Mouse (Mus musculus) hindbrain, embryonic 10.5 days (tissue): ENCODE data around the gene Zfp729a. TPM values are rescaled to one million over a fixed set of nuclear protein-coding genes. Genes with fewer than 3 reads are reported as not detected.
"Not testable (repeated sequence)": the region's sequence is repeated elsewhere in the genome, so short reads cannot be mapped to it uniquely, and the experiment has no call there.

Source experiments
- DNase-seq: peaks from one replicate; pipeline ENCODE4 v3.0.0-alpha.2; 2017; ENCODE audit warnings: low spot score
- H3K27ac ChIP-seq: fragments of 300-500 bp; sonication (generic); 2 replicates; pipeline ENCODE4 v1.5.1; 2016; ENCODE audit warnings: mild to moderate bottlenecking, moderate library complexity
- H3K27me3 ChIP-seq: fragments of 300-500 bp; sonication (generic); 2 replicates; pipeline ENCODE4 v1.6.1; 2016; ENCODE audit warnings: mild to moderate bottlenecking; ENCODE audit not compliant: poor library complexity, insufficient read depth, severe bottlenecking
- H3K36me3 ChIP-seq: fragments of 300-500 bp; sonication (generic); 2 replicates; pipeline ENCODE4 v1.6.1; 2016; ENCODE audit warnings: mild to moderate bottlenecking, moderate library complexity
- H3K4me1 ChIP-seq: fragments of 300-500 bp; sonication (generic); replicated peaks from 2 replicates; pipeline ENCODE4 v1.6.1; 2016; ENCODE audit warnings: mild to moderate bottlenecking
- H3K4me3 ChIP-seq: fragments of 300-500 bp; sonication (generic); 2 replicates; pipeline ENCODE4 v1.5.1; 2016; ENCODE audit warnings: mild to moderate bottlenecking, moderate library complexity
- H3K9me3 ChIP-seq: fragments of 300-500 bp; sonication (generic); 2 replicates; pipeline ENCODE4 v1.6.1; 2016; ENCODE audit warnings: mild to moderate bottlenecking, moderate library complexity
- WGBS: fragments of 180-500 bp; shearing (Covaris S2); methylation state at CpG from one replicate; pipeline ENCODE4 v1.1.7; 2016; 5-methylcytosine and 5-hydroxymethylcytosine counted together
- polyA plus RNA-seq: library from polyadenylated mRNA; unstranded; fragments of >200 nt; fragmentation: Nextera tagmentation; extraction: Ambion mirVana; gene quantifications from 2 replicates; pipeline ENCODE4 v1.2.1, GENCODE M21; 2016

Zfp729a gene
- 1.5 and 2.2 TPM in 2 replicates for polyA plus RNA-seq

- Histone ChIP-seq H3K27ac (peak within 1 kb of the TSS; percentile 88), H3K4me1 (peaks cover 4% of the 10 kb centered on the region), H3K27me3 (no peaks in the 10 kb centered on the region), H3K36me3 (no peaks in the 10 kb centered on the region), H3K9me3 (no peaks in the 10 kb centered on the region), H3K4me3 (peak within 1 kb of the TSS; percentile 83)
- peak; percentile 82 for DNase-seq
- under 1% methylated on average over 19 of the region's 19 CpGs for WGBS
These were observed at the start of gene Zfp729a, which contains the start of gene Gm49345 for GRCm38 (mm10) chr13:67637294-67638007. Gene Zfp729a, minus strand, starts transcription at chr13:67637791. Gene Gm49345, minus strand, starts transcription at chr13:67637769.

DNA sequence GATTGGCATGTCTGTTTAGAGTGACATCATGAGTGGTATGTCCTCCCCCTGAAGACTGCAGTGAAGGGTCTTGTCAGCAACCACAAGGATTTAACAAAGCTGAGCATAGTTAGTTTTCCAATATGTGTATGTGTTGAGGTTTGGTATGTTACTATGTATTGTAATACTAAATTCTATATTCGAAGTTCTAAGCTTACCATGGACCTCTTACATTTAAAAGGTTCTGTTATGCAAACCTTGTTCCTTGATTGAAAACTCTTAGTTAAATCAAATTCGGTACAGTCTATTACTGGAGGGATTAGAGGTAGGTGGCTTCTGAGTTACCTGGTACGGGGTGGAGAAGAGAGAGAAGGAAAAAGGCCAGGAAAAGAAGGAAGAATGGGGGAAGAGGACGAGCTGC, 49.4 kb upstream of the Zfp729a start, which contains the start of gene Zfp738:
Gene Zfp738 (minus strand): TSS at position 101 of the 400 bp plus-strand sequence.
- Histone ChIP-seq H3K36me3 (no peaks in the 10 kb centered on the region), H3K4me1 (peaks cover 10% of the 10 kb centered on the region), H3K9me3 (no peaks in the 10 kb centered on the region), H3K27me3 (no peaks in the 10 kb centered on the region), H3K4me3 (no peak within 1 kb of the TSS), H3K27ac (no peak within 1 kb of the TSS)
- no peak for DNase-seq
- WGBS = 88% methylated on average over 4 of the region's 4 CpGs

GRCm38 (mm10) chr13:67683841-67684240, 46.2 kb upstream of the Zfp729a start:
- 75% methylated on average over 2 of the region's 2 CpGs for WGBS
- DNase-seq, H3K27me3 ChIP-seq, H3K9me3 ChIP-seq, H3K36me3 ChIP-seq, H3K4me1 ChIP-seq: not testable (repeated sequence)
- H3K4me3 ChIP-seq = peak overlapping the region; percentile 68
- H3K27ac ChIP-seq = peak overlapping the region; percentile 81; the same call in 1 of the 2 replicates

GRCm38 (mm10) chr13:67682959-67683735, 45.6 kb upstream of the Zfp729a start:
- not testable (repeated sequence) for H3K27me3 ChIP-seq, H3K36me3 ChIP-seq, H3K4me1 ChIP-seq, H3K9me3 ChIP-seq
- peak overlapping the region; percentile 81 for H3K27ac ChIP-seq
- DNase-seq = peak; percentile 85
- WGBS = 16% methylated on average over 16 of the region's 16 CpGs
- peak overlapping the region; percentile 68 for H3K4me3 ChIP-seq

DNA sequence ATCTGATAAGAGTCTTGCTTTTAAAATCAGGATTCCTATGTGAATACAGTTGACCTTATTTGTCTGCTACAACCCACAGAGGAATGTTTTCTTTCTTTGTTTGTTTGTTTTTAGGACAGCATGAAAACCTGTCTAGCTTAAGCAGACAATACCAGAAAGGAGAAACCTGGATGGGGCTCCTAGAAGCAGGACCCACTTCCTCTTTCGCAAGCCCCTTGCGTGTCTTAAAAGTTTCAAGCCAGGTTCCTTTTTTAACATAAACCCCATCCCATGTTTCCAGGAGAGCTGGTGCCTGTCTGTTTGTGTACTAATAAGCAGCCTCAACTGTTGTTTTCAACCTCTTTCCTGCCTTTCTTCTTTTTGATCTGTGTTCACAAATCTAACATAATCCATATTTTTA, 37.3 kb upstream of the Zfp729a start:
- 93% methylated on average over 2 of the region's 2 CpGs for WGBS
- Histone ChIP-seq H3K36me3 (peaks cover 17% of the 10 kb centered on the region), H3K9me3 (no peaks in the 10 kb centered on the region), H3K27ac (no peak overlapping the region), H3K27me3 (no peaks in the 10 kb centered on the region), H3K4me3 (no peak overlapping the region), H3K4me1 (no peaks in the 10 kb centered on the region)
- no peak for DNase-seq

- DNase-seq = no peak
- no peaks in the 10 kb centered on the region for H3K27me3 ChIP-seq
- H3K36me3 ChIP-seq = no peaks in the 10 kb centered on the region
- no peaks in the 10 kb centered on the region for H3K4me1 ChIP-seq
- WGBS = 55% methylated on average over 3 of the region's 3 CpGs
- 0 out of 2 replicates have a peak, but pooled peaks cover 2% of the 10 kb centered on the region for H3K9me3 ChIP-seq
- H3K4me3 ChIP-seq = no peak overlapping the region
- no peak overlapping the region for H3K27ac ChIP-seq
These were observed 14.9 kb upstream of the Zfp729a start for GRCm38 (mm10) chr13:67652496-67652895.

DNA sequence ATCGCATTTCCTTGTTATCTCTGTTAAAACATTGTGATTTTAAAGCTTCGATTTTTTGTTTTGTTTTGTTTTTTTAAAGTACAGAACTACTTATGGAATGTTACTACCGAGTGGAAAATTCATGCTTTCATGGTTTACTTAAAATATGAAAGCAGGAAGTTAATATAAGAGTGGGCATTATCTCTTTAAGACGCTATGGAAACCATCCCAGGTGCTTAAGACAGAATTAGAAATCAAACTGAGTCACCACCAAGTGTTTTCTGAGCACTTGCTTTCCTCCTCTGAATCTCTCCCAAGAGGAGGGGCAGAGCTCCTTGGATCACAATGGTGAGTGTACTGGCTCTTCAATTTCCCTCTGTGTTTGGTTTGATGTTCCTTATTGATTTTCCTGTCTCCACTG, 27.5 kb downstream of the Zfp729a start:
- 90% methylated on average over 4 of the region's 4 CpGs for WGBS

DNA sequence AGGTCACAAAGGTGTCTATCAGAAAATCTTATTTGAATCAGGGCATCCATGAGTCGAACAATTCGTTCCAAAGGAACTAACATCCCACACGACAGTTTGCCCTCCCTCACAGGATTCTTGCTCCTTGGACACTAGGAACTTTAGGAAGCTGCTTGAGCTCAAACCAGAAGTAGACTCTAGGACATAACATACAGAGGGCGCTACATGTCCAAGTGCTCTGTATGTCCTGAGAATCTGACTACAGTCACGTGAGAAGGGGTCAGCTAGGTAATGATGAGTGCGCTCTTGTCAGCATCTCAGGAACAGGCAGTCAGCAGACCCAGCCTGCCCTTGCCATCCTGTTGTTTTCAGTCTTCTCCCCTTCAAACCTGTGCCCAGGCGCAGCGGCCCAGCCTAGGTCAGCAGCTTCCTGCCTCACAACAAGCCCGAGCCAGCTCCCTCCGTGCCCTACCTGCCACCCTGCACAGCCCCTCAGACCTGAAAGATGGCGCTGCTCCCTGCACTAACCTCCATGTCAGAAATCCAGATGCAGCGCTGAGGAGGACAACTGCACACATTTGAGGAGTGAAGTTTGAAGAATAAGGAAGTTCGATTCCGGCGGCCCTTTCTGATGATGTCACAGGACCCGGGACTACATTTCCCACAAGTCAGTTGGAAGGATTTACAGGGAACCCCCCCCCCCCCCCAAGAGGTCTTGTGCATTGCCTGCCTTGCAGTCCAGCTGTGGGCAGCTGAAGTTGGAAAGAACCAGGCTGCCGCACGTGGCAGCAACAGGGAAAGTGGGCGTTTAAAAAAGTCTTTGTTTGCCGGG, 28.3 kb downstream of the Zfp729a start, which contains the start of gene Zfp729b:
Gene Zfp729b (minus strand): TSS at position 642 of the 811 bp plus-strand sequence.
- peaks cover 2% of the 10 kb centered on the region; the same call in 1 of the 2 replicates for H3K36me3 ChIP-seq
- H3K27me3 ChIP-seq = no peaks in the 10 kb centered on the region
- H3K4me1 ChIP-seq = peaks cover 8% of the 10 kb centered on the region
- peak within 1 kb of the TSS; percentile 74 for H3K4me3 ChIP-seq
- WGBS = 3% methylated on average over 20 of the region's 20 CpGs
- peaks cover 11% of the 10 kb centered on the region for H3K9me3 ChIP-seq
- peak within 1 kb of the TSS; percentile 86 for H3K27ac ChIP-seq
- peak; percentile 89 for DNase-seq

More for the DNA sequence above, 27.5 kb downstream of the Zfp729a start:
- H3K27ac ChIP-seq = no peak overlapping the region
- peaks cover 11% of the 10 kb centered on the region for H3K9me3 ChIP-seq
- DNase-seq = no peak
- no peaks in the 10 kb centered on the region for H3K27me3 ChIP-seq
- peaks cover 8% of the 10 kb centered on the region for H3K4me1 ChIP-seq
- no peak overlapping the region for H3K4me3 ChIP-seq
- H3K36me3 ChIP-seq = peaks cover 6% of the 10 kb centered on the region; the same call in 1 of the 2 replicates

- H3K27me3 ChIP-seq = no peaks in the 10 kb centered on the region
- WGBS = 75% methylated on average over 5 of the region's 5 CpGs
- no peak for DNase-seq
- no peak overlapping the region for H3K4me3 ChIP-seq
- no peaks in the 10 kb centered on the region for H3K36me3 ChIP-seq
- no peaks in the 10 kb centered on the region for H3K9me3 ChIP-seq
- H3K27ac ChIP-seq = no peak overlapping the region
- no peaks in the 10 kb centered on the region for H3K4me1 ChIP-seq
These were observed 64.9 kb downstream of the Zfp729a start for GRCm38 (mm10) chr13:67572591-67573189.

Other genes with a start within 250 kb of the Zfp729a start
- gene Zfp429, start 238.0 kb downstream of the Zfp729a start, polyA plus RNA-seq = 3.7 and 5.9 TPM in 2 replicates
- 0.92 and 1.7 TPM in 2 replicates for gene Zfp459, start 216.4 kb downstream of the Zfp729a start, polyA plus RNA-seq
- 5.7 and 7.2 TPM in 2 replicates for gene Zfp874a, start 186.2 kb downstream of the Zfp729a start, polyA plus RNA-seq
- 1.4 and 1.5 TPM in 2 replicates for gene Zfp874b, start 153.5 kb downstream of the Zfp729a start, polyA plus RNA-seq
- gene Zfp58, start 137.2 kb downstream of the Zfp729a start, polyA plus RNA-seq = 12.9 and 14.2 TPM in 2 replicates
- gene Gm26965, start 111.6 kb downstream of the Zfp729a start, polyA plus RNA-seq = not detected in 2 replicates
- gene Zfp87, start 111.6 kb downstream of the Zfp729a start, polyA plus RNA-seq = 26.5 and 26.6 TPM in 2 replicates
- gene Zfp748, start 84.0 kb downstream of the Zfp729a start, polyA plus RNA-seq = 15.1 and 15.4 TPM in 2 replicates
- 2.2 and 3.5 TPM in 2 replicates for gene Zfp729b, start 28.1 kb downstream of the Zfp729a start, polyA plus RNA-seq
- gene Gm49345, start within 50 bp of the Zfp729a start, polyA plus RNA-seq = not detected in 2 replicates
- gene Zfp738, start 49.3 kb upstream of the Zfp729a start, polyA plus RNA-seq = 9.0 and 11.8 TPM in 2 replicates
- 5.0 and 6.0 TPM in 2 replicates for gene Zfp65, start 91.4 kb upstream of the Zfp729a start, polyA plus RNA-seq
- gene Zfp85, start 117.4 kb upstream of the Zfp729a start, polyA plus RNA-seq = 4.5 and 4.6 TPM in 2 replicates
- 2.1 and 3.0 TPM in 2 replicates for gene Zfp493, start 141.9 kb upstream of the Zfp729a start, polyA plus RNA-seq
- 5.4 and 6.4 TPM in 2 replicates for gene Zfp273, start 175.9 kb upstream of the Zfp729a start, polyA plus RNA-seq
- gene Gm10037, start 193.3 kb upstream of the Zfp729a start, polyA plus RNA-seq = 1.6 and 2.2 TPM in 2 replicates
- not detected in 2 replicates for gene BC048507, start 225.5 kb upstream of the Zfp729a start, polyA plus RNA-seq